Mouse (Mus musculus) T-cell, adult 2 months (primary cell): Measurements from ENCODE around the gene Tspan4.

Experiments used
- DNase-seq: peaks from one replicate; pipeline ENCODE4 v3.0.0; 2022; ENCODE audit warnings: low spot score

The Tspan4 gene

GRCm38 (mm10) chr7:141475011-141475804 is at the start of gene Tspan4, which contains the start of gene Polr2l:
TSS of gene Tspan4 (plus strand) at chr7:141475240.
TSS of gene Polr2l (minus strand) at chr7:141475132.
- peak; percentile 83 for DNase-seq

GRCm38 (mm10) chr7:141426948-141427730 is 47.9 kb upstream of the Tspan4 start:
- no peak for DNase-seq

- DNase-seq = no peak
Measured at GRCm38 (mm10) chr7:141428701-141429100, 46.3 kb upstream of the Tspan4 start.

- DNase-seq = no peak
Measured at GRCm38 (mm10) chr7:141429310-141429709, 45.7 kb upstream of the Tspan4 start, which contains the start of gene Cend1. TSS of gene Cend1 (minus strand) at chr7:141429491.

GRCm38 (mm10) chr7:141429840-141430584 is 45.0 kb upstream of the Tspan4 start:
- no peak for DNase-seq

- no peak for DNase-seq
Measured at GRCm38 (mm10) chr7:141430585-141431240, 44.3 kb upstream of the Tspan4 start.

GRCm38 (mm10) chr7:141431434-141432185 is 43.4 kb upstream of the Tspan4 start:
- no peak for DNase-seq

GRCm38 (mm10) chr7:141432186-141432611 is 42.8 kb upstream of the Tspan4 start:
- DNase-seq = no peak

GRCm38 (mm10) chr7:141432741-141433516 is 42.1 kb upstream of the Tspan4 start:
- no peak for DNase-seq

GRCm38 (mm10) chr7:141433517-141434400 is 41.3 kb upstream of the Tspan4 start:
- no peak for DNase-seq

GRCm38 (mm10) chr7:141434464-141434863 is 40.6 kb upstream of the Tspan4 start:
- no peak for DNase-seq

- peak; percentile 58 for DNase-seq
Measured at GRCm38 (mm10) chr7:141435129-141435855, 39.7 kb upstream of the Tspan4 start.

GRCm38 (mm10) chr7:141435856-141436522 is 39.1 kb upstream of the Tspan4 start:
- no peak for DNase-seq

- DNase-seq = no peak
Measured at GRCm38 (mm10) chr7:141436523-141436892, 38.5 kb upstream of the Tspan4 start.

- peak; percentile 82 for DNase-seq
Measured at GRCm38 (mm10) chr7:141437178-141438120, 37.6 kb upstream of the Tspan4 start, which contains the start of gene Slc25a22. TSS of gene Slc25a22 (minus strand) at chr7:141437892.

GRCm38 (mm10) chr7:141438201-141438968 is 36.7 kb upstream of the Tspan4 start:
- no peak for DNase-seq
